Mouse (Mus musculus): ENCODE results near the gene Map2.

The Map2 gene

DNA sequence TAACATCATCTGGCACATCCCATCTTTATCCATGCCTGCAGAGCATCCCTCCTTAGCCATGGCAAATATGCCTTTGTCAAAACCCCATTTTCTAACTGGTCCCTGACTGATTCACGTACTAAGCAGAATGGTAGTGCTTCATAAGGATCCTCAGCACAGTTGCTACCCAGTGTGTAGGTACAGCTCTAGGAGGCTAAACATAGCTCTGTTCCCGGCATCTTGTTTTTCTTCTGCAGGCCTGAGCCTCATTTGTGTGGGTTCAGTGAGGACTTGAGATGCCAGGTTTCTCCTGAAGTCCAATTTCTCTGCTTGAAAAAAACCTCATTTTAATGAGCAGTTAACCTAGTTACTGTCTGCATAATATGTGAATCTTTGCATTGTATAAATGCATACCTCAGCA, 30.4 kb downstream of the Map2 start:
- DNase-seq = no peak

DNA sequence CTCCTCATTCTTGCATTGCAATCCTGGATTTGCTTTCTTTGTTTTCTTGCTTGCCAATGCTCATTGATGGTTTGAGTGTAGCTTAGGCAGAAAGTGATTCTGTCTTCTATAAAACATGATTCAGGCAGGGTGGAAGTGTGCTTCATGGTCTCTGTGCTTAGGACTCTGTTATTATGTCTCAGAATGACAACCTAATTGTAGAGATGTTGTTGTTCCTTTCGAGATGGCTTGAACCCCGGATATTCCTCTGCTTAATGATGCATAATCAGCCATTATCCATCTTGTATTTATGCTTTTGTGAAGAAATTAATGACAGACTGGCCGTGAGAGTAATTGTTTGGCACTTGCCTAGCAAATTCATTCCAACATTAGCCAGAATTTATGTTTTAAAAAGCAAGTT, 31.8 kb downstream of the Map2 start:
- DNase-seq = no peak

DNA sequence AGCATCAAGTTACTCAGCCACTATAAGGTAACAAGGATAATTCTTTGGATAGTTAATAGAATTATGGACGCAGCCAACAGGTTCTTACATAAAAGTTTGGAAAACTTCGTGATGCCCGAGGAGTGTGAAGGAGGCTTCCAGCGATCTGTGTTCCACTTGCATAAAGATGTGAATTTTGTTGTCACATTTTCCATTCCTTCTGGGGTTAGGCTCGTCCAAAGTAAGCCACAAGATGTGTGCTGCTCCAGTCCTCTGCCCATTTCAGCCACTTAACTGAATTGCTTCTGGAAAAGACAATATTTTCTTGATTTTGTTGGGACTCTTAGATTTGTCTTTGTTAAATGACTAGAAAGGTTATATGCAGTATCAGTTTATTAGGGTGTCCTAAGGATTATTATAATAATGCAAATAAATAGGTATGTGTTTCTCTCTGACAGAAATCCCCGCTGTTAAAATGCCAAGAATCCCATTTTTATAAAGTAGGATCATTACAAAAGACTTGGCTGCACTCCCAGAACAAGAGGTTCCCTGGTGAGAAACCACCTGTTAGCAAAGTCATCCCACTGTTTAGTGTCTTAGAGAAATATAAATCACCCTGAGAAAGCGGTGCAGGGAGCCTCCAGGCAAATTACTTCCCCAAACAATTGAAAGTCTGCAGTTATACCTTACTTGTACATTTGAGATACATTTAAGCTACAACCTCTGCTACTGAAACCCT, 36.2 kb downstream of the Map2 start:
- peak; percentile 83 to 87 for DNase-seq

DNA sequence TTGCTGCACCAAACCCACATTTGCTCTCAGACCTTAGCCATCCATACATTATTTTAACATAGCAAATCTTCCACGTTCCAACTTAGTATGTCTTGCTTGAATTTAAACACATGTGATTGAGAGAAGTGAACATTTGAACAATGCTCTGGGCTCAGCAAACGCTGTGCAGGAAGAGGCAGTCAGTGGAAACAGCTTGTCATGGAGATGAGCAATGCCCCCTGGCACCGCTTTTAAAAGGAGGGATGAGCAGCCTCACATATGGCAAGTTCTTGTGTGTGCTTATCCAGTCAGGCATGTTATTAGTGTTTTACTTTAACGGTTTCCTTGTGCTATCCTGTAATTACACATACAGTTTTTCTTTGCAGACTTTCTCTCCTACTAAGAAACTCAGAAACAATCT, 46.4 kb downstream of the Map2 start:
- DNase-seq = peak; percentile 53 to 73

DNA sequence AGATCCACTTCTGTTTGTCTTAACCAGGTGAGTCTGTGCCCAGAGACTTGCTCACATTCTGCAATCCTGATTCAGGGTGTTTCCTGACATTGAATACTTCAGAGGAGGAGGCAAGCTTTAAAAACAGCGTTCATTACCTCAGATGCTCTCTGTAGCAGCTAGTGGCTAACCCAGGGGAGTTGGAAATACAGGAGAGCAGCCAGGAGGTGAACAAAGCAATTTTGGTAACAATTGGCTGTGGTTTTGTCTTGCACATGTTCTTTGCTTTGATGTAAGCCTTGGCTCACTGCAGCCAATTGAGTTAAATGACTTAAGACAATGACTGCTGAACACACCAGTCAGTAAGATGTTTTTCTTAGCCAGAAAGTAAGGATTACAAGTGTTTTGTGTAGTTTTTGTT, 48.3 kb downstream of the Map2 start:
- DNase-seq = peak in 1 of 2 experiments; percentile 25

DNA sequence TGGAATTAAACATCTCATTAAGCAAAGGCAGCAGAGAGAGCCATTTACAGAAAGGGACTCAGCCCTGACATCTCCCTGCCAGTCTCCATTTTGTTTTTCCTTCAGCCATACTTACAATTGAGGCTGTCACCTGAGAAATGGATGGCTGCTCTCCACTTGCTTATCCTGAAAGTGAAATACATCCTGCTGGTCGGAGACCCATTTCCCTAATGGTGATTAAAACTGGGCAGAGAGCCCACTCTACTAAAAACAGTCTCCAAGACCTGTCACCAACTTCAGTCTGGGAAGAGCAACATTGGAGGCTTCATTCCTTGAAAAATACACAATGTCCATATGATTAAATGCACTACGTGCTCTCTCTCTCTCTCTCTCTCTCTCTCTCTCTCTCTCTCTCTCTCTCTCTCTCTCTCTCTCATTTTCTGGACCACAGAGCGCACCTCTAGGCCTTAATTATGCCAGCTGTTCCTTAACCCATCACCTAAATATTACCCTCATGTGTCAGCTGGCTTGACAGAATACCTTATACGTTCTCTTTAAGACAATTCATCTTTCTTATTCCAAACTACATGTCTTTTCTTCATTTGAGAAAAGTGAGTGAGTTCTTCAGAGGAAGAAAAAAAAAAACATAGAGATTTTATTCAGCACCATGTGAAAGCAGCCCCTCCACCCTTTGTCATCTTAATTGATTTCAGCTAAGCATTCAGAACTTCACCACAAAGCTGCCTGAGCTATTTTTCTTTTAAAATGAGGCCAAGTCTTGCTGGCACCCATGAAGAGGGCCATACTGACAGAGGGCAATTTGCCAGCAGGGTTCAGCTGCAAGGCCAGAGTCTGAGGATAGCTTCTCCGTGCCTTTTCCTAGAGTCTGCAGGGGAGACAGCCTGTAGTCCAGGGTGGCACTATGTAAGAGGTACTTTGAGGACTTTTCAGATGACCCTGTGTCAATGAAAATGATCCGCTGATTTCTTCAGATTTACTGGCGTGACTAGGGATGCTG, 51.6 kb downstream of the Map2 start:
- peak; percentile 83 to 86 for DNase-seq

DNA sequence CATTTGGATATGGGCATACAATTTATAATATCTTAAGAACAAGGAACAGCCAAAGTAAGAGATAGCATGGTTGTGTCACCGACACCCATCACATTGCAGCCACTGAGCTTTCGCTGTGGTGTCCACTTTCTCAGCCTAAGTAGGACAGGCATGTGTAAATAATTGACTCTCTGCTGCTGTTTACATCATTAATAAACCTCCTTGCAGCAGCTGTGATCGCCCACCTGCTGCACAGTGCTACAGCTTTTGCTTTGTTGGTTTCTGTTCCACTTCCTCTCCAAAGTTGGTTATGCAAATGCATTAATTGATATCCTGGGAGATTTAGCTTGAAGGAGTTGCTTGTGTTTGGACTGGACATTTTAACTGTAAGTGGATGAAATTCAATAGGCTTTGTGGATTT, 53.1 kb downstream of the Map2 start:
- no peak for DNase-seq

DNA sequence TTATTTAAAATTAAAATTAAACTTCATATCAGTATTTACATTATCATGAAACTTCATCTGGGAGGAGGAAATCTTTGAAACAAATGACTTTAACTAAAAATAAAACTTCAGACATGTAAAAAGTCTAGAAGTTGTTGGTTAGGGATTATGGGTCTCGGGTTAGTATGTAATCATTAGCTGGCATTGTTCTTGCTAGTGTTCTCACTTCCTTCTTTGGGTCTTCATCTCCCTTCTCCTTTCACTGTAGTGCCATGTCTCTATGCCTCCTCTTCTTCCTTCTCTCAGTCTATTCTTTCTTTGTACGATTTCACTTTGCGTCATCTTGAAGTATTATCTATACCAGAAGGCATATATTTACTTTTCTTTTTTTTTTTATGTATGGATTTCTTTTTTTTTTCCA, 55.3 kb downstream of the Map2 start:
- DNase-seq = no peak

DNA sequence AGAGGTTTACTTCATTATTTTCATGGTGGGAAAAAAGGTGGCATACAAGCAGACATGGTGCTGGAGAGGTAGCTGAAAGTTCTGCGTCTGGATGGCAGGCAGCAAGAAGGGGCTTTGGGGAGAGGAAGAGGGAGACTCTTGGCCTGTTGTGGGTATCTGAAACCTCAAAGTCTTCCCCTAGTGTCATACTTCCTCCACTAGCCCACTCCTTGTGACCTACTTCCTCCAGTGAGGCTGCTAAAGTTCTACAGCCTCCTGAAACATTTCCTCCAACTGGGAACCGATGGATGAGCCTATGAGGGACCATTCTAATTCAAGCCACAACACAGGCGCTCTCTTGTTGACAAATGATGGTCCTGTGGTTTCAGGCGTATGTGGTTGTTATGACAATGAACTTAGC, 56.9 kb downstream of the Map2 start:
- DNase-seq = no peak

DNA sequence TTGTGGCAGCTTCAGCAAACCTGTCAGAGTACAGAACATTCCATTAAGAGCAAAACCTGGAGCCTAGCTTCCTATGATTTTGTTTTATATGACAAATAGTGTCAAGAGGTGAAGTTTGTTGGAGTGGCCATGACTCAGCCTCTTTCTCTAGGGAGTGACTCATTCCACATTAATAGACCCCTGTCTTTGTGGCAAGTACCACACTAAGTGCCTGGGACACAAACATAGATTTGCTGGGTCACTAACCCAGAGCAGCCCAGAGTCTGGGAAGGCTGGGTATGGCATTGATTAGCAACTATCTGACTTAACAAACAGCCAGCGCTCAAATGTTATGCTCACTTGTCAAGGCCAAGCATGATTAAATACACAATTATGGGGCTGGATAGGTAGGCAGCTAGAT, 69.8 kb downstream of the Map2 start:
- DNase-seq = no peak

DNA sequence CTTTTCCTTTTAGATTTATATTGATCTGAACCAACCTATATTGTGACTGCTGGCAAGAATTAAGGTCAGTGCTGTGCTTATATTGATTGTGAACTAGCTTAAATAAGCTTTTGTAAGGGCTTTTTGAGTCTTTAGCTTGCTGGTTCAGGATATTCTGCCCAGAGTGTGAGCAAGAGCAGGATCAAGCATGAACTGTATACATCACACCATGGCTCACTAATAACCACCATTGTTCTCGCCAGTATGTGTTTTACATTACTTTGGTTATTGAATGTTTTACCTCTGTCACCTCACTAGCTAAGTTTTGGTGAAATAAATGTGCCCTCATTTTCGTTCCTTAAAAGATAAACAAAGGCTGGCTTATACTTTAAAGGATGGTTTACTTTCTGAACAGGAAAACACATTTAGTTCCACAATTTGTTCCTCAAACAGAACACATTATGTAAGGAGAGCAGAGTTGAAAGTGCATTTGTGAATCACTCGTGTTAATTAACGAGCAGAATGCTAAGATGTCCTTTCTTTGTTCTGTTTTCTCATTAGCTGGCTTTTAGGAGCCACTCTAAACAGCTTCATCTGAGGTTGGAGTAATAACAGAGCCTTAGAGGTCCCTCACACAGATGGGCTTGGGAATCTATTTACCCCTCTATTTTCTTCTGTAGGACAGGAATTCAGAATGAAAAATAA, 76.7 kb downstream of the Map2 start:
- DNase-seq = no peak

DNA sequence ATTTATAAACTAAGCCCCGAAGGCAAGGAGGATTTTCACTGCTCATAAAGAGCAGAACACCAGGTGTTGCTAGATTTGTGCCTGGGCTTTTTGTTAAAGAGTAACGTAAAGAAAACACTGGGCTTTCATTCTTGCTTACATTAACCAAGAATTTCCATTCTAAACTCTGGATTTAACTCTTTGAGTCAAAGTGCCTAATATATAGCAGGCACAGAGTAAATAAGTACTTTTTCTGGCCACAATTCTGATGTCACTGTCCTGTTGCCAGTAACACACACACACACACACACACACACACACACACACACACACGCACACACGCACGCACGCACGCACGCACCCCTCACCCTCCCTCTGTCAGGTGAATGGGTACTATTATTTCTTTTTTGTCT, 77.3 kb downstream of the Map2 start:
- DNase-seq = no peak

DNA sequence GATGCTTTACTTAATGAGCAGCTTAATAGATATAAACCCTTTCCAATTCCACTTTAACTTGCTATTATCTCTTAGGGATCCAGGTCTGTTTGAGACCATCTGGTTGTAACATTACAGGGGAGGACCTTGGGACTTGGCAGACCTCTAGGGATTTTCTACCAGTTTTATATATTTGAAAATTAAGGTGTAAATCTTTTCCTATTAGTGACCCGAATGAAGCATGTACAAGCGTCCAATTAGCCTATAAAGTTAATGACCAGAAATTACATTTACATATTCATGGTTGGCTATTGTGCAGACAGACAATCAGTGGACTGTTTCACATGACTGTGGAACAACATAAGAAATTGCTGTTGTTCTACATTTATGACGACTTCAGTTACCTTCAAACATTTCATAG, 88.1 kb downstream of the Map2 start:
- no peak for DNase-seq

DNA sequence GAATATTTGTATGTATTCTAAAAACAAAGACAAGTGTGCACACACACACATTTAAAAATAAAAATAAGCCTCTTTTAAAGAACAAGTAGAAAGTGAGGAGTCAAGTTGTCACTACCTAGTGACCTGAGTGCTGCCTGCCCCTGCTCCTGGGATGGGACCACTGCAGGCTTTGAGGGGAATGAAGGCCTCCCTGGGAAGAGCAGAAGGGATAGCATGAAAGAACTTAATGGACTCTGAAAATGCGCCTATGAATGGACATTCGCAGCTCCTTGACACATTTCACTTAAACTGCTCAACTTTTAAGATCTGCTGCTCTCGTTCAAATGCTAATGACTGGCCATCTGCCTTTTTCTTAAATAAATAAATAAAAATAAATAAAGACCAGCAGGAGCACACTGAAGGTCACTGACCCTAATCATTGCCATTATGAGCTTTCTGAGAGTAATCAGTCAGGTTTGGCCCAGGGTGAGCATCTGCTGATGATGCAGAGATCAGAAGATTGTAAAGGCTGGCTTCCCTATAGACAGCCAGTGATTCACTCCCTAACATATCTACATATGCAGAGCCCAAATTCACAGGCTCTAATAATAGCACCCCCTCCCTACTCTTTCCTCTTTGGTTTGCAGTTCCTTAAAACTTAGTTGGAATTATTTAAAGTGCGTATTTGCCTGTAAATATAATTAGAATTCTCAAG, 91.3 kb downstream of the Map2 start:
- DNase-seq = no peak

DNA sequence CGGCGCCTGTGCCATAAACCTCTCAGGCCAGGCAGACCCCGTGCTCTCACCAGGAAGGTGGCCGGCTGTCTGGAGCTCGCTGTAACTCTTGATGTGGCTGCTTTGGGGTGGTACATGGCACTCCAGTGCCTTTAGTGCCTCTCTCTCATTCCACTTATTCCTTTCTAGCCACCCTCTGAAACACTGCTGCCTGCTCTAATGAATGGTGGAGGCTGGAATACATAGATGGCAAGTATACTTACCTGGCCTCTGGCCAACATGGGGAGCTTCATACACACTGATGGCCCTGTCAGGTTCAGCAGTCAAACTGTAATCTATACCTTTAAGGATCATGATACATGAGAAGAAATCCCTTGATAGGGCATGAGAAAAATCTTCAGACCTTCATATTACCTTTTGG, 102.6 kb downstream of the Map2 start:
- peak in 1 of 2 experiments; percentile 18 for DNase-seq

DNA sequence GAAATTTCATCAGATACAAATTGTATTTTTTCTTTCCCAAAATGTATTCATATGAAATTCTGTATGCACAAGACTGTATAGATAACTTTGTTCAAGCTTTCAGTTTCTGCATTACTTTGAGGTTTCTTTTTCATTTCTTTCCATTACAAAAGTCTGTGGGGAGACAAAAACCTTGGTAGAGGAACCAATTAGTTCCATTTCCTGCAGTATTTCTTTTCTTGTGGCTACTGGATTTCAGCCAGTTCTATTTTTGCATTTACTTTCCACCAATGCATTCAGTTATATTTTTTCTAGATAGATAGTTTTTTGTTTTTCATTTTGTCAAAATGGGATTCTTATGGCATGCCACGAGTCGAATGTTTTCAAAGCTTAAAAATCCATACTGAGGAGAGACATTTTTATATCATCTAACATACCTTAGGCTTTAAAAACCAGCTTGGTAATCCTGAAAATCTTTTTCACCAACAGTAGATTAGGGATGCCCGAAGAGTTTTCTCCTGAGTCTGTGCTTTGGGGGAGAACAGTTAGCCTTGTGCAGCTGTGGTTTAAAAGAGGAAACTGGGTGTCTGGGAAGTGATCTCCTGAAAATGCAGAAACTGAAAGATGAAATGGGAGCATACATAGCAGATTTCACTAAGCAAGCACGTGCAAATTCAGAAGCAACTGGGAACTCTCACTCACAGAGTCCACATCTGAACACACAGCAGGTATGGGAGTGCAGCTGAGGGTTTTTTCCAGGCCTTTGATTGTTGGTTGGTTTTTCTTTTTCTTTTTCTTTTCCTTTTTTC, 104.3 kb downstream of the Map2 start:
- DNase-seq = no peak

DNA sequence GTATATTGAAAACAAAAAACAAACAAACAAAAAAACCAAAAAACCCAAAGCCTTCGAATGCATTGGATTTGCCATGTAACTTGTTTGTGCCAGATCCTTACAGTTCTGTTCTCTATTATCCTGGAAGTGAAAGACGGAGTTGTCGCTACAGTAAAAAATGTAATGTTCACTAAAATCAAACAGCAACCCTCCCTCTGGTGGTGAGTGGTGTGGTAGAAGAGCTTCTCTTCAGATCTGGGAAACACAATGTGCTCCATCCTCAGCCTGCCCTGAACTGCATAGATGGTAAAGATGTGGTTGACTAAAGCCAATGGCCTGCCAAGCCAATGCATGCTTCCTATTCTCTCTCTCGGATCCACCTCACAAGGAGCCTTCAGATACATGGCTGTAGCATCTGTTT, 105.1 kb downstream of the Map2 start:
- DNase-seq = no peak

DNA sequence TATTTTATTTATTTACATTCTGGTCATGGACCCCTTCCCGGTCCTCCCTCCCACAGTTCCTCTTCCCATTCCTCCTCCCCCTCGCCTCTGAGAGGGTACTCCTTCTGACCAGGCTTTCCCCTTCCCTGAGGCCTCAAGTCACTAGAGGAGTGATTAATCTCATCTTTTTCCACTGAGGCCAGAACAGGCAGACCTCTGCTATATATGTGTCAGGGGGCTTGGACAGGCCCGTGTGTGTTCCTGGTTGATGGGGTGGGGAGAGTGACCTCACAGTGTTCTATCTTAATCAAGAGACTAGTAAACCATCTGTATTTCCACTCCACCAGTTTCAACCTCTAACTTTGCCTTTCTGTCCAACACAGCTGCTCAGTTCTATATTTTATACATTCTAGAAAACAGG, 107.4 kb downstream of the Map2 start:
- no peak for DNase-seq

DNA sequence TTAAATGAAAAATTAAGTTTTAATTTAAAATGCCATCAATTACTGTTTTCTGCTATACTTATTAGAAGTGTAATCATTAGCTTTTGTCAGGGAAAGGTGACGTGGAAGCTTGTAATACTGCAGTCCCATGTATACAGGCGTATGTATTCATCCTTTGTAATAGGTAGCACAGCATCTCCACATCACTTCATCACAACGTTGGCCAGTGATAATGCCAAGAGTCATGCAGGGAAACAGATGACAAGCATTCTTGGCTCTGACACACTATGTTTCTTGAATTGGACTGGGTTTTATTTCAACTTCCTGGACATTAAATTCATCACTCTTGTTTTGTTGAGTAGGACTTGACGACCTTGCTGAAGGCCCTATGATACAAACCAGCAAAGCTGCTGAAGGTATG, 113.9 kb downstream of the Map2 start:
- DNase-seq = peak; percentile 33 to 45

DNA sequence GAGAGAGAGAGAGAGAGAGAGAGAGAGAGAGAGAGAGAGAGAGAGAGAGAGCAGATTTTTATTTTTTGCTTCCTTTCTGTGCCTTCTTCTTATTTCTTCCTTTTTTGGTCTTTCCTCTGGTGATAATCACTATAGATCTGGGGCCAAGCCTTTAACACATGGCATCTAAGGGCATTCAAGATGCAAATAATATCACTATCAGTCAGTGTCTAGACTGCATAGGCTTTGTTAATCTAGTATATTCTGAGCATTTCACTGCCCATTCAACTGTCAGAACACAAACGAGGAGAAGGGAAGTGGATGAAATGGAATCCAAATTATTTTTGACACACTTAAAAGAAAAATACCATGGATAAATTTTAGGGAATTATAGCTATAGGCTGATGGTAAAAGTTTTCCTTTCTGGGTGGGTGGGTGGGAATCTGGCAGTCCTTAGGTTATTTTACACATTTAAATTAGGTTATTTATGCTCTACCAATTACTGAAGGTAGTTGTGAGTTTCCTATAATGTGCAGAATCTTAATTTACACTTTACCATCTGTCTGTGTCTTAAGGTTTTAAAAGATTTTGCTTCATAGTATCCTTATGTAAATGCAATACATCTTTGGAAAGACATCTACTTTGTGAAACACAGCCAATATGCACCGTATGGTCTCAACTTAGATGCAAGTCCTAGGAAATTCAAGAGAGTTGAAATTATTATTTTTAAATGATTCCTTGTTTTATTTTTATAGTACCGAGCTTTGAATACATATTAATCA, 117.2 kb downstream of the Map2 start:
- no peak for DNase-seq

DNA sequence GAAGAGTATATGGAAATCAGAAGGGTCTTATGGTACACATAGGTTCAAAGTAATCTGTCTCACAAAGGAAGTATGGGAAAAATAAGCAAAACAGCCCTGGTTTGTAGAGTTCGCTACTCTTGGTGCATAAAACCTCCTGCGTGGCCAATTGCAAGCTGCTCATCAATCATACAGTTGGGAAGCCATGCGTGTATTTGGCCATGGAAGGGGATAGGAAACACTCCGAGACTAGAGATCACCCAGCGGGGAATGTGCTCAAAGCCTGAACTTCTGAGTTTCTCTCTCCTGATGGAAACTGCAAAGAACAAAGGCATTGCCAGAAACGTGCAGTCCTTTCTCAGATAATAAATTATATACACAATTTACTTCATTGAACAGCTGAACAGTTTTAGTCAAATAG, 124.3 kb downstream of the Map2 start:
- DNase-seq = no peak

Measured in cerebellum, adult 18-20 months (tissue).